Mouse (Mus musculus): Measurements from ENCODE around the gene Rnf212. TPM values are rescaled to one million over a fixed set of nuclear protein-coding genes. Genes with fewer than 3 reads are reported as not detected.
"Not testable (repeated sequence)": the region's sequence is repeated elsewhere in the genome, so short reads cannot be mapped to it uniquely, and the experiment has no call there.

Rnf212 gene
- total and polyA plus RNA-seq, 2 experiments from 2014 or later: not detected

- ATAC-seq: no peak
- TF ChIP-seq CTCF (IDR thresholded peaks at IDR 0.05; ENCODE audit: low read depth): 0 out of 2 replicates have a peak, but pooled peaks have one; percentile 21
- no peaks in the 10 kb centered on the region for H3K9me3 ChIP-seq (ENCODE audit: low read length)
- no peak overlapping the region for H3K4me3 ChIP-seq (ENCODE audit: low read depth, low read length)
- WGBS: 57% methylated on average over 3 of the region's 3 CpGs
- no peaks in the 10 kb centered on the region for H3K36me3 ChIP-seq (ENCODE audit: insufficient read depth)
- DNase-seq: peak; percentile 1
- H3K4me2 ChIP-seq (ENCODE audit: low read depth): no peak overlapping the region
- H3K27me3 ChIP-seq (ENCODE audit: insufficient read depth, low read length): no peaks in the 10 kb centered on the region
- H3K4me1 ChIP-seq (ENCODE audit: insufficient read depth): no peaks in the 10 kb centered on the region
- H3K27ac ChIP-seq (ENCODE audit: low read depth, low read length): no peak overlapping the region
- no peak overlapping the region for H3K9ac ChIP-seq
These were observed 16.4 kb downstream of the Rnf212 start for GRCm38 (mm10) chr5:108758396-108758795.

- 90% methylated on average over 4 of the region's 4 CpGs for WGBS
- not testable (repeated sequence) for H3K4me2 ChIP-seq (ENCODE audit: low read depth); H3K36me3 ChIP-seq (ENCODE audit: insufficient read depth); DNase-seq; H3K27me3 ChIP-seq (ENCODE audit: insufficient read depth, low read length); H3K9me3 ChIP-seq (ENCODE audit: low read length); H3K4me3 ChIP-seq (ENCODE audit: low read depth, low read length); H3K9ac ChIP-seq; ATAC-seq; H3K4me1 ChIP-seq (ENCODE audit: insufficient read depth); H3K27ac ChIP-seq (ENCODE audit: low read depth, low read length)
These were observed 23.5 kb downstream of the Rnf212 start for GRCm38 (mm10) chr5:108751258-108751657.

- H3K4me2 ChIP-seq (ENCODE audit: low read depth): no peak overlapping the region
- DNase-seq: no peak
- H3K36me3 ChIP-seq (ENCODE audit: insufficient read depth): no peaks in the 10 kb centered on the region
- no peak overlapping the region for H3K4me3 ChIP-seq (ENCODE audit: low read depth, low read length)
- H3K27me3 ChIP-seq (ENCODE audit: insufficient read depth, low read length): no peaks in the 10 kb centered on the region
- H3K27ac ChIP-seq (ENCODE audit: low read depth, low read length): no peak overlapping the region
- ATAC-seq: no peak
- H3K9me3 ChIP-seq (ENCODE audit: low read length): no peaks in the 10 kb centered on the region
- no peaks in the 10 kb centered on the region for H3K4me1 ChIP-seq (ENCODE audit: insufficient read depth)
- no peak for TF ChIP-seq CTCF (IDR thresholded peaks at IDR 0.05; ENCODE audit: low read depth)
- WGBS: 81% methylated on average over 5 of the region's 5 CpGs
- no peak overlapping the region for H3K9ac ChIP-seq
These were observed 24.2 kb downstream of the Rnf212 start for GRCm38 (mm10) chr5:108750328-108751210.

- no peak for TF ChIP-seq CTCF (IDR thresholded peaks at IDR 0.05; ENCODE audit: low read depth)
- ATAC-seq: no peak
- no peaks in the 10 kb centered on the region for H3K36me3 ChIP-seq (ENCODE audit: insufficient read depth)
- no peaks in the 10 kb centered on the region for H3K9me3 ChIP-seq (ENCODE audit: low read length)
- H3K4me1 ChIP-seq (ENCODE audit: insufficient read depth): no peaks in the 10 kb centered on the region
- 83% methylated on average over 3 of the region's 3 CpGs for WGBS
- no peak overlapping the region for H3K4me3 ChIP-seq (ENCODE audit: low read depth, low read length)
- H3K27ac ChIP-seq (ENCODE audit: low read depth, low read length): no peak overlapping the region
- H3K4me2 ChIP-seq (ENCODE audit: low read depth): no peak overlapping the region
- H3K9ac ChIP-seq: no peak overlapping the region
- no peaks in the 10 kb centered on the region for H3K27me3 ChIP-seq (ENCODE audit: insufficient read depth, low read length)
- DNase-seq: no peak
These were observed 30.2 kb downstream of the Rnf212 start for GRCm38 (mm10) chr5:108744629-108745028.

- no peak for DNase-seq
- H3K27me3 ChIP-seq (ENCODE audit: insufficient read depth, low read length): no peaks in the 10 kb centered on the region
- no peak overlapping the region for H3K4me2 ChIP-seq (ENCODE audit: low read depth)
- no peak for TF ChIP-seq CTCF (IDR thresholded peaks at IDR 0.05; ENCODE audit: low read depth)
- no peaks in the 10 kb centered on the region for H3K4me1 ChIP-seq (ENCODE audit: insufficient read depth)
- no peak overlapping the region for H3K4me3 ChIP-seq (ENCODE audit: low read depth, low read length)
- 65% methylated on average over 2 of the region's 2 CpGs for WGBS
- no peak overlapping the region for H3K27ac ChIP-seq (ENCODE audit: low read depth, low read length)
- no peaks in the 10 kb centered on the region for H3K9me3 ChIP-seq (ENCODE audit: low read length)
- no peaks in the 10 kb centered on the region for H3K36me3 ChIP-seq (ENCODE audit: insufficient read depth)
- H3K9ac ChIP-seq: no peak overlapping the region
- no peak for ATAC-seq
These were observed 30.9 kb downstream of the Rnf212 start for GRCm38 (mm10) chr5:108743856-108744255.

- no peak overlapping the region for H3K4me2 ChIP-seq (ENCODE audit: low read depth)
- no peak overlapping the region for H3K9ac ChIP-seq
- no peak overlapping the region for H3K4me3 ChIP-seq (ENCODE audit: low read depth, low read length)
- H3K27ac ChIP-seq (ENCODE audit: low read depth, low read length): no peak overlapping the region
- no peaks in the 10 kb centered on the region for H3K36me3 ChIP-seq (ENCODE audit: insufficient read depth)
- no peak for DNase-seq
- H3K27me3 ChIP-seq (ENCODE audit: insufficient read depth, low read length): no peaks in the 10 kb centered on the region
- no peak for ATAC-seq
- no peaks in the 10 kb centered on the region for H3K9me3 ChIP-seq (ENCODE audit: low read length)
- 60% methylated on average over 2 of the region's 2 CpGs for WGBS
- H3K4me1 ChIP-seq (ENCODE audit: insufficient read depth): no peaks in the 10 kb centered on the region
- no peak for TF ChIP-seq CTCF (IDR thresholded peaks at IDR 0.05; ENCODE audit: low read depth)
These were observed 32.2 kb downstream of the Rnf212 start for GRCm38 (mm10) chr5:108742596-108742995.

GRCm38 (mm10) chr5:108741844-108742243, 32.9 kb downstream of the Rnf212 start:
- Histone ChIP-seq H3K4me3 (ENCODE audit: low read depth, low read length) (no peak overlapping the region), H3K9ac (no peak overlapping the region), H3K4me1 (ENCODE audit: insufficient read depth) (no peaks in the 10 kb centered on the region), H3K9me3 (ENCODE audit: low read length) (no peaks in the 10 kb centered on the region), H3K27ac (ENCODE audit: low read depth, low read length) (no peak overlapping the region), H3K4me2 (ENCODE audit: low read depth) (no peak overlapping the region), H3K36me3 (ENCODE audit: insufficient read depth) (no peaks in the 10 kb centered on the region), H3K27me3 (ENCODE audit: insufficient read depth, low read length) (no peaks in the 10 kb centered on the region)
- no peak for DNase-seq
- TF ChIP-seq CTCF (IDR thresholded peaks at IDR 0.05; ENCODE audit: low read depth): no peak
- WGBS: 80% methylated on average over 2 of the region's 2 CpGs
- ATAC-seq: no peak

Data from forebrain, postnatal 0 days (tissue).